In the genomic region with DNA sequence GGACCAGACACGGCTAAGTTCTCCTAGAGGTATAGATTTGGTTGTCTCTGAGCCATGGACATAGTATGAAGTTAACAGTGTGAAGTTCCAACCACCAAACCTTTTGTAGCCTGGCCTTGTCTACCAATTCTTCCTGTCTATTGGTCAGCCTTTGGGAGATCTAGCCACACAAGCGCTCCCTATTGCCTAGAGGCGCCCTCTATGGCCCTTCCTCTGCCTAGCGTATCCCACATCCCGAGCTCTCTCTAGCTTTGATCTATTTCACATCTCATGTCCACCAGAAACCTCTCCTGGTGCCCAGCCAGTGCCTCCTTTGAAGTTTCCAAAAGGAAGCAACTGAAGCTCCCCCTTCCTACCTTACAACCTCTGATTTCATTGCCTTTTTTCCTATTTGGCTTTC, we compare ENCODE assay signal across 13 mouse cellular contexts.
"Had no signal": no experiment of that assay in that cellular context is flagged by ENCODE, and none has a peak within 500 bp of the region (broad histone marks: within the 10 kb centered on the region; RNA-seq: fewer than 3 reads in every experiment).

No protein-coding gene starts in this region.

- H3K36me3 ChIP-seq: intestine, embryonic 15.5 days; limb, embryonic 12.5 days; lung, embryonic 15.5 days; midbrain, embryonic 15.5 days; neural tube, embryonic 12.5 days had no signal

- H3K27me3 ChIP-seq: midbrain, embryonic 15.5 days had no signal

- H3K4me3 ChIP-seq: intestine, embryonic 15.5 days; limb, embryonic 12.5 days; lung, embryonic 15.5 days; midbrain, embryonic 15.5 days; neural tube, embryonic 12.5 days had no signal

- H3K9ac ChIP-seq: intestine, embryonic 15.5 days; limb, embryonic 12.5 days; liver, embryonic 14.5 days; lung, embryonic 15.5 days; midbrain, embryonic 15.5 days; neural tube, embryonic 12.5 days had no signal

- H3K9me3 ChIP-seq: intestine, embryonic 15.5 days; limb, embryonic 12.5 days; lung, embryonic 15.5 days; midbrain, embryonic 15.5 days; neural tube, embryonic 12.5 days had no signal

- H3K4me1 ChIP-seq: intestine, embryonic 15.5 days had no signal

- ATAC-seq: intestine, embryonic 15.5 days; midbrain, embryonic 15.5 days had no signal

- DNase-seq: kidney, adult 9 months; kidney, postnatal 10 days; kidney, postnatal 4 days; liver; lung, postnatal 36 days; thymus, postnatal 4 days had no signal

- H3K27ac ChIP-seq: intestine, embryonic 15.5 days; limb, embryonic 12.5 days; liver, embryonic 14.5 days; lung, embryonic 15.5 days; midbrain, embryonic 15.5 days; neural tube, embryonic 12.5 days; stomach, postnatal 0 days had no signal

- H3K4me2 ChIP-seq: intestine, embryonic 15.5 days; limb, embryonic 12.5 days; lung, embryonic 15.5 days; midbrain, embryonic 15.5 days; neural tube, embryonic 12.5 days had no signal
